Mouse (Mus musculus) heart, postnatal 36 days (tissue): ENCODE measurements at regions not wholly inside any gene's neighbourhood (a gene's known extent, or its start where the extent isn't known, plus 50 kb on each side); places are given as distances from the start of the nearest gene placed in this dataset.
"Not testable (repeated sequence)": the region's sequence is repeated elsewhere in the genome, so short reads cannot be mapped to it uniquely, and the experiment has no call there.

ENCODE experiments used
- DNase-seq, 2 experiments: peaks; one replicate each; pipeline ENCODE4 v3.0.0; 2021 to 2022
- intact Hi-C: fragments of 180-260 bp; cut with DNase I; formaldehyde crosslinking; loops from one replicate; pipeline ENCODE4 v1.15.1; 2025

DNA sequence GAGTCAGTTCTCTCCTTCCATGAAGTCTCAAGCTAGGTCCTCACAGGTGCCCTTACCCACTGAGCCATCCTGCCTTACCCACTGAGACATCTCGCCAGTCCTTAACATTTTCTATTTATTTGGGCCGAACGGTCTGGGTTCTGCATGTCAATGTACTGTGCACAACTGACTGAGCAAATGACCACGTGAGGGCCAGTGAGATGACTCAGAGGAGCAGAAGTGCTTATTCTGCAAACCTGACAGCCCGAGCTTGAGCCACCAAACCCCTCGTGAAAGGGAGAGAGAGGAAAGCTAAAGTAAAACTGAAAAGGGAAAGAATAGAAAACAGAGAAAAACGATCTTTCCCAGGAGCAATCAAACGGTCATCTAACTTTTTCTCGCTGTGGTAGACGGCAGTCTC is 52.2 kb upstream of the Nmd3 start:
- intact Hi-C loops = no loop called here
- no peak for DNase-seq

DNA sequence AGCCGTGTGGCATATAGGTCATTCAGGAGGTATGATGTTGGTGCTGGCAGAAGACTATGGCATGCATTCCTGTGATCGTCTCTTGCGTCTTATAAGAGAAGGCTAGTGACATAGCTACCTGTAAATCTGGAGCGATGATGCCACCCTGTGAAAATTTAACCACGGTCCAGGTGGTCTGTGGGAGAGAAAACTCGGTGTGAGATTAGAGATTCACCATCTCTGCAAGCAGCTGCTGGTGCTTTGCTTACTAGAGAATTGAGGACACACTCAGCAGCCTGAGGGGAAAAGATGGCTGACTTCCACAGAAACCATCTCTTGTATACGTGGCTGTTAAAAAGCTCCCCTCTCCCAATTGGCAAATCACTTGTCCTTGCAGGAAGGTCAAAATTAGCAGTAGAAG is 54.0 kb upstream of the Nmd3 start:
- intact Hi-C loops = no loop called here
- no peak for DNase-seq

DNA sequence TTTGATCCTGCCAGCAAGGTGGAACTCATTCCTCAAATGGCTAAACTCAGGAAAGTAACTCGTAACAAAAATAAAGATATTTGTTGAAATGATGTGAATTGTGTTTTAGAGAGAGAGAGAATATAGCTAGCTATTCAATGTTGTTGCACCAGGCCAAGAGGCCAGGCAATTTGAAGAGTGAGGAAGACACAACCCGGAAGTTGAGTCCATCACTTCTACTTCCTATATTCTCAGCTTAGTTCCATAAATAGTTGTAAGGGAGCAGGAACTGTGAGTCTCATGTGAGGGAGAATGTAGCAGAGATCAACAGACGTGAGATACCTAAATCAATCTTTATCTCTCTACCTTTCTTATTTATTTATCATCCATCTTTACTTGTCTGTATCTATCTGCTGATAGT is 54.4 kb upstream of the Nmd3 start:
- intact Hi-C loops = no loop called here
- DNase-seq = no peak

DNA sequence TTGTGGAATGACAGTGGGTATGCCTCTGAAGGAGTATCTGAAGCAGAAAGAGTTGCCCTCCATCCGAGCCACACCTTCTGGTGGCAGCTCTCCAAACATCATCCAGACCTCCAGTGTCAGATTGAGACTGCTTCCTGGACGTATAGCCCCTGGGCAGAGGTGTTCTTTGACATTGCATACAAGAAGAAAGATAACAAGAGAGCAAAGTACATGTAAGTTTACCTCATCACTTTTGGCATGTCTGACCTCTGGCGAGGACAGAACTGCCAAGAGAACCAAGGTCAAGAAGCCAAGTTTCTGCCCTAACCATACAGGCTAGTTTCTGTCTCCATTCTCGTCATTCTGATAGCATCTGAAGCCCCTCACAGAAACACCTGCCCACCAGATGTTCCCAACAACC is 57.5 kb upstream of the Nmd3 start:
- DNase-seq = no peak
- intact Hi-C loops = no loop called here

DNA sequence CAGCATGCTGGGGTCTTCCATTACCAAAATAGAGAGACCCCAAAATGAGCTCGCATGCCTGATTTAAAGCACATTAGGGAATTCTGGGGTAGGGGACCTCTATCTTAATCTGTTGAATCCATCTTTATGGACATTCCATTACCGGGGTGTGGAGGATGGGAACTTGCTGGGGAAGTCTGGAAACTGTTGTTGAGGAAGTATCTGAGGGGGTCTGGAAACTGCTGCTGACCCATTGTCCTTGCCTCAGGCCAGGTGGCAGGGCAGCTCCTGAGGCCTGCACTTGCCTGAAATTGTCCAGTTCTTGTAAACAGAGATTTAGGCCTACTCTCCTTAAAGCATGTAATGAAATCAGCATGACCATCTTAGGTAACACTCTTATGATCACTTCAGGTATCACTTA is 59.4 kb upstream of the B3galnt1 start:
- intact Hi-C loops = loop anchor here (5.0 kb wide), 1 partner anchor 61 kb away; the partner anchor contains the start of gene B3galnt1
- DNase-seq = no peak

DNA sequence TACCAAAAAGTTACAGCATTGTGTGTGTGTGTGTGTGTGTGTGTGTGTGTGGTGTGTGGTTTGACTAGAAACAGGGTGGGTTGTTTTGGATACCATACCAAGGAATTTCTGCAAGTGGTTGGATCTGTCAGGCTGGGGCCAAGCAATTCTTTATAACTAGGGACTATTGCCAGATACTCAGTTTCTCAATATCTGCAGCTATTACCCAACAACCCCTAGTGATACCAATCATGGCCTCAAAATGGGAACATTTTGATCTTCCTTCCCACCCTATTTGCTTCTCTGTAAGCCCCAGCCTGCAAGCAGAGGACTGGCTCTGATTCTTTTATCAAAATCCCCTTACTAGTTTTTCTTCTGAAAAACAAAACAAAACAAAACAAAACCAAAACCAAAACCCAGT is 58.8 kb upstream of the B3galnt1 start:
- DNase-seq = no peak
- intact Hi-C loops = loop anchor here (5.0 kb wide), 1 partner anchor 60 kb away; the partner anchor contains the start of gene B3galnt1

DNA sequence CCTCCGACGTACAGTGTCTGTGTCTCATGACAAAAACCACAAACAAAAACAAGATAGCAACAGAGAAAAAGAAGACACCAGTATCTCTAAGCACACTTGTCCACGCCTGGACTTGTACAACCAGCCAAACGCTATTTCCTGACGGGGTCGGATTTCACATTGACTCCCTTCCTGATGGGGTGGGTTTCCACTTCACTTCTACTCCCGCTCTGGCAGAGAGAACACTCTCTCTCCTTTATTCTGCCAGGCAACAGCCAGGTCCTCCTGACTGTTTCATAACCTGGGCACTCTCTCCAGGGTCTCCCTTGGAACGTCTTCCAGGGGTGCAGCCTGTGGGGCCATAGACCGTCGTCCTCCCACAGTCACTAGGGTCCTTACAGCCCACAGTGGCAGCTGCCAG is 56.9 kb upstream of the B3galnt1 start:
- intact Hi-C loops = loop anchor here (5.0 kb wide), 1 partner anchor 58 kb away; the partner anchor contains the start of gene B3galnt1
- not testable (repeated sequence) for DNase-seq

DNA sequence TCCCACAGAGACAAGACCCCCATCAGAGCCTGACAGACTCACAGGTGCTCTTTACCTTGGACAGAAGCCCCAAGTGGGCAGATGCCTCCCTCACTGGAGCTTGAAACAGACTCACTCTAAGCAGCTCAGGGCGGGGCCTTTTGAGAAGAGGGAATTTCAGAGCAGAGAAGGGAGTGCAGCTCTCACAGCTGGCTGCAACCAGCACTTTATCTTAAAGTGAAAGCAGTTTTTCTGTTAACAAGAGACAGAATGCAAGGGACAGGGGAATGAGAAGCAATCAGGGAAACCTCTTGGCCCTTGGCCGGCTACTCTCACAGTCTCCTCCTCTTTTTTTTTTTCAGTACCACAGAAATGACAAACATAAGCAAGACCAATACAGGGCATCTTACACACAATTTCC is 56.2 kb upstream of the B3galnt1 start:
- DNase-seq = peak; percentile 28 to 31

DNA sequence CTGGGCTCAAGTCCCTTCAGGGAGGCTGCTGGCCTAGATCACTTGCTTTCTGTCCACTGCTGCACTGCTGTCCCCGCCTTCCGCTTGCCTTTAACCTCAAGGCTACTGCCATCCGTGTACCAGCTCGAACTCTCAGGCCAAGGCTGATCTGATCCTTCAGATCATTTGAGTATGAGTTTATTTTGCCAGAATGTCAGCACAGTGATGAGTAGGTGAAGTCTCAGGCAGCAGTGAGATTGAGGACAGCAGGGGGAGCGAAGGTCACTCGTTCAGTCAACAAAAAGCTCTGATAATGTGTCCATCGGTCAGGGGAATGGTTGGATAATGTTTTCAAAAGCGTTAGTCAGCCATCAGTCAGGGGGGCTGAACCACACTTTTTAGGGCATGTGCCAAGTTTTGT is 54.6 kb upstream of the B3galnt1 start:
- not testable (repeated sequence) for DNase-seq

More for the DNA sequence above, 56.2 kb upstream of the B3galnt1 start:
- intact Hi-C loops = loop anchor here (5.0 kb wide), 1 partner anchor 58 kb away; the partner anchor contains the start of gene B3galnt1

DNA sequence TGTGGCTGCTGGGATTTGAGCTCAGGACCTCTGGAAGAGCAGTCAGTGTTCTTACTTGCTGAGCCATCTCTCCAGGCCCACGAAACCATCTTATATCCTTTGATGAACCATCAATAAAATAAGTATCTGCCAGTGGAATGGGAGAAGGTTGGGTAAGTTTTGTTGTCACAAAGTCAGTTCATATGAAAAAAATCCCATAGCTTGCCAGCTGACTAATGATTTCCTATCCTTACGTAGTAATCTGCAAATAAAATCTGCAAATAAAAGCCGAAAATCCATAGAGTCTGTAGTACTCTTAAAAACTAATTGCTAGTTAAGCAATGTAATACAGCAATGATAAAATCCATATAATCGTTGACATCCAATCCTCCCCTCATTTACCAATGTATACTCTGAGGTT is 50.8 kb upstream of the B3galnt1 start:
- no peak for DNase-seq
- intact Hi-C loops = no loop called here

More for the DNA sequence above, 54.6 kb upstream of the B3galnt1 start:
- intact Hi-C loops = not testable (repeated sequence)
